Mouse (Mus musculus) E14TG2a.4 (cell line): ENCODE measurements around the gene Pagr1a.

ENCODE experiments used
- CTCF ChIP-seq: conservative IDR thresholded peaks from 2 replicates; pipeline ENCODE4 v1.5.1; 2014; ENCODE audit warnings: low read length
- NANOG ChIP-seq: IDR thresholded peaks from 2 replicates; pipeline ENCODE4 v1.6.1; 2014; ENCODE audit warnings: borderline replicate concordance, low read length, mixed read lengths
- POU5F1 ChIP-seq: IDR thresholded peaks from 2 replicates; pipeline ENCODE4 v1.6.1; 2014; ENCODE audit warnings: low read length, borderline replicate concordance

- no peak for TF ChIP-seq CTCF
- TF ChIP-seq NANOG: no peak
- TF ChIP-seq POU5F1: no peak
Measured at GRCm38 (mm10) chr7:127023272-127023691, 6.1 kb upstream of the Pagr1a start.
